Mouse (Mus musculus): ENCODE results near the gene Gm5737.

Gene Gm5737

GRCm38 (mm10) chr7:120843037-120843621 is 31.0 kb downstream of the Gm5737 start:
- peak; percentile 90 for DNase-seq (ENCODE audit: low spot score)

GRCm38 (mm10) chr7:120843852-120844435 is 31.8 kb downstream of the Gm5737 start:
- peak; percentile 18 for DNase-seq (ENCODE audit: low spot score)

- no peak for DNase-seq (ENCODE audit: low spot score)
These were observed 32.5 kb downstream of the Gm5737 start for GRCm38 (mm10) chr7:120844689-120845088.

GRCm38 (mm10) chr7:120848831-120849512 is 36.8 kb downstream of the Gm5737 start:
- no peak for DNase-seq (ENCODE audit: low spot score)

- no peak for DNase-seq (ENCODE audit: low spot score)
These were observed 38.0 kb downstream of the Gm5737 start for GRCm38 (mm10) chr7:120850165-120850564.

- DNase-seq (ENCODE audit: low spot score) = no peak
These were observed 47.7 kb downstream of the Gm5737 start for GRCm38 (mm10) chr7:120859854-120860253.

GRCm38 (mm10) chr7:120860799-120861487 is 48.8 kb downstream of the Gm5737 start:
- no peak for DNase-seq (ENCODE audit: low spot score)

GRCm38 (mm10) chr7:120861488-120862047 is 49.4 kb downstream of the Gm5737 start:
- DNase-seq (ENCODE audit: low spot score) = no peak

- no peak for DNase-seq (ENCODE audit: low spot score)
These were observed 50.0 kb downstream of the Gm5737 start for GRCm38 (mm10) chr7:120862196-120862595.

- DNase-seq (ENCODE audit: low spot score) = no peak
These were observed 50.5 kb downstream of the Gm5737 start for GRCm38 (mm10) chr7:120862626-120863025.

- no peak for DNase-seq (ENCODE audit: low spot score)
These were observed 51.3 kb downstream of the Gm5737 start for GRCm38 (mm10) chr7:120863476-120863875.

GRCm38 (mm10) chr7:120865100-120865499 is 52.9 kb downstream of the Gm5737 start:
- peak; percentile 72 for DNase-seq (ENCODE audit: low spot score)

GRCm38 (mm10) chr7:120865832-120866231 is 53.7 kb downstream of the Gm5737 start:
- peak; percentile 78 for DNase-seq (ENCODE audit: low spot score)

GRCm38 (mm10) chr7:120866684-120867083 is 54.5 kb downstream of the Gm5737 start:
- no peak for DNase-seq (ENCODE audit: low spot score)

- DNase-seq (ENCODE audit: low spot score) = no peak
These were observed 55.6 kb downstream of the Gm5737 start for GRCm38 (mm10) chr7:120867720-120868119.

- DNase-seq (ENCODE audit: low spot score) = peak; percentile 34
These were observed 57.7 kb downstream of the Gm5737 start for GRCm38 (mm10) chr7:120869883-120870282.

- DNase-seq (ENCODE audit: low spot score) = no peak
These were observed 58.4 kb downstream of the Gm5737 start for GRCm38 (mm10) chr7:120870431-120871008.

- no peak for DNase-seq (ENCODE audit: low spot score)
These were observed 60.9 kb downstream of the Gm5737 start for GRCm38 (mm10) chr7:120873083-120873482.

GRCm38 (mm10) chr7:120874021-120874420 is 61.9 kb downstream of the Gm5737 start:
- DNase-seq (ENCODE audit: low spot score) = no peak

GRCm38 (mm10) chr7:120874764-120875539 is 62.8 kb downstream of the Gm5737 start:
- peak; percentile 86 for DNase-seq (ENCODE audit: low spot score)
